Mouse (Mus musculus): ENCODE measurements at regions not wholly inside any gene's neighbourhood (a gene's known extent, or its start where the extent isn't known, plus 50 kb on each side); places are given as distances from the start of the nearest gene placed in this dataset.

DNA sequence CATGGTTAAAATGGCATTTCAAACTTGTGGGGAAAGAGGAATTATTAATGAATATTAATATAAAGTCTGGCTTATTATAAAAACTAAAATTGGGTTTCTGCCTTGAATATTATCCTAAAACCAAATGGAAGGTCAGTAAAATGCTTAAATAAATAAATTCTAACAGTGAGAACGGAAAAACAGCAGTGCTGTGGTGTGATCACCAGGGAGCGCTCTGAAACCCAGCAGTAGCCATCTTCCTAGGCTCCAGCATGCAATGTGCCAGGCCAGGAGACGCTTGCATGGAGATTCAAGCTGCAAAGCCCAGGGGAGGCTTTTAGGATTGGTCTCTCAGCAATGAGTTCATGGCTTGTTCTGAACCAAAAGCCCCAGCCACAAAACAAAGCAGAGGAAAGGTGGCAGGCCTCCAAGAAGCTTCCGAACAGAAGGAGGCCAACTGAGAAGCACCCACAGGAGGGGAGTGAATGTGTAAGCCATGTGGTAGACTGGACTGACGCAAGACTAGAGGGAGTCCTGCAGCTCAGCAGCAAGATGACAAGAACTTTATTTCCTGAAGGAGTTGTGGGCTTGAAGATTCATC is 52.3 kb upstream of the Bace2 start:
- DNase-seq (ENCODE audit: low spot score), result no peak
